Mouse (Mus musculus) ES-E14 (cell line): Measurements from ENCODE around the gene Actr3. TPM values are rescaled to one million over a fixed set of nuclear protein-coding genes. Genes with fewer than 3 reads are reported as not detected.

Source experiments
- DNase-seq: peaks from one replicate; pipeline ENCODE4 v3.0.0-alpha.2; 2013; ENCODE audit warnings: low read depth, low spot score
- H3K27ac ChIP-seq: 2 replicates; pipeline ENCODE4 v1.5.1; 2012; ENCODE audit warnings: low read depth, mild to moderate bottlenecking, low read length, moderate library complexity, mixed read lengths; ENCODE audit not compliant: poor library complexity, insufficient read depth, severe bottlenecking
- H3K36me3 ChIP-seq: 2 replicates; pipeline ENCODE4 v1.6.1; 2012; ENCODE audit warnings: mild to moderate bottlenecking, low read length, moderate library complexity, mixed read lengths; ENCODE audit not compliant: control insufficient read depth, poor library complexity, insufficient read depth, severe bottlenecking
- H3K4me1 ChIP-seq, 2 experiments: fragments of 150-350 bp in 1 of 2; sonication (generic) in 1 of 2; 2 replicates each; pipeline ENCODE4 v1.6.1; 2012; ENCODE audit warnings: low read length in 2 of 2, mild to moderate bottlenecking in 1 of 2, mixed read lengths in 1 of 2; ENCODE audit not compliant: control insufficient read depth in 2 of 2, insufficient read depth in 2 of 2, poor library complexity in 1 of 2
- H3K4me3 ChIP-seq, 2 experiments: fragments of 150-350 bp in 1 of 2; sonication (generic) in 1 of 2; 2 replicates each; pipeline ENCODE4 v1.5.1; 2012; ENCODE audit warnings: low read length in 2 of 2, low read depth in 1 of 2, mild to moderate bottlenecking in 1 of 2, mixed read lengths in 1 of 2; ENCODE audit not compliant: insufficient read depth in 1 of 2, poor library complexity in 1 of 2, severe bottlenecking in 1 of 2
- H3K9ac ChIP-seq: 2 replicates; pipeline ENCODE4 v1.6.1; 2012; ENCODE audit warnings: low read depth, mild to moderate bottlenecking, low read length, mixed read lengths; ENCODE audit not compliant: poor library complexity, insufficient read depth, severe bottlenecking
- H3K9me3 ChIP-seq: fragments of 150-350 bp; sonication (generic); 2 replicates; pipeline ENCODE4 v1.6.1; 2012; ENCODE audit warnings: low read depth, mild to moderate bottlenecking, low read length; ENCODE audit not compliant: control insufficient read depth, insufficient read depth
- CHD2 ChIP-seq: IDR thresholded peaks from 2 replicates; pipeline ENCODE4 v1.6.1; 2014; ENCODE audit warnings: mild to moderate bottlenecking, low read depth, low read length, inconsistent platforms
- HCFC1 ChIP-seq: IDR thresholded peaks from 2 replicates; pipeline ENCODE4 v1.6.1; 2012; ENCODE audit warnings: low read length, inconsistent platforms, borderline replicate concordance; ENCODE audit not compliant: insufficient read depth
- MAFK ChIP-seq: IDR thresholded peaks from 2 replicates; pipeline ENCODE4 v1.6.1; 2014; ENCODE audit warnings: mild to moderate bottlenecking, low read depth, low read length, inconsistent platforms; ENCODE audit not compliant: insufficient read depth
- ZC3H11A ChIP-seq: IDR thresholded peaks from 2 replicates; pipeline ENCODE4 v1.6.1; 2012; ENCODE audit warnings: low read depth, mild to moderate bottlenecking, inconsistent platforms, low read length, borderline replicate concordance
- ZNF384 ChIP-seq: IDR thresholded peaks from 2 replicates; pipeline ENCODE4 v1.6.1; 2012; ENCODE audit warnings: low read depth, low read length, inconsistent platforms
- in situ Hi-C, 2 experiments: fragments of 600-800 bp; cut with MboI; formaldehyde crosslinking; loops; one replicate each; pipeline ENCODE4 v1.15.1; 2025; ENCODE audit warnings: low sequenced_read_pairs in 2 of 2, inconsistent platforms in 1 of 2; ENCODE audit not compliant: unreplicated experiment in 2 of 2
- total RNA-seq: library from RNA; depleted of rRNA; stranded (reverse); fragments of 300-350 nt; gene quantifications from 2 replicates; pipeline ENCODE4 v1.2.3, GENCODE M21; 2012

The Actr3 gene
- total RNA-seq, 1 experiment, result 159 TPM

GRCm38 (mm10) chr1:125370779-125371178 is 64.7 kb downstream of the Actr3 start:
- H3K4me3 ChIP-seq, result no peak overlapping the region
- DNase-seq, result peak; percentile 66
- in situ Hi-C loops, result loop anchor here in 1 of 2 experiments (10.0 kb wide), 1 partner anchor 204 kb away; no protein-coding TSS in a partner anchor

GRCm38 (mm10) chr1:125365576-125365975 is 70.0 kb downstream of the Actr3 start:
- no peaks in the 10 kb centered on the region for H3K9me3 ChIP-seq
- in situ Hi-C loops, result no loop called here
- no peak for DNase-seq
- no peak overlapping the region for H3K9ac ChIP-seq
- no peak overlapping the region for H3K27ac ChIP-seq
- no peaks in the 10 kb centered on the region for H3K36me3 ChIP-seq
- no peaks in the 10 kb centered on the region for H3K4me1 ChIP-seq
- H3K4me3 ChIP-seq, result no peak overlapping the region
- TF ChIP-seq CHD2 (no peak), ZNF384 (no peak), MAFK (no peak), HCFC1 (no peak)

More at GRCm38 (mm10) chr1:125370779-125371178, 64.7 kb downstream of the Actr3 start:
- Histone ChIP-seq H3K4me1 (no peaks in the 10 kb centered on the region), H3K27ac (no peak overlapping the region), H3K9me3 (no peaks in the 10 kb centered on the region), H3K36me3 (no peaks in the 10 kb centered on the region), H3K9ac (no peak overlapping the region)
- TF ChIP-seq MAFK (no peak), ZNF384 (no peak), ZC3H11A (peak; percentile 41; the same call in 1 of the 2 replicates), HCFC1 (no peak)

- no peak overlapping the region for H3K4me3 ChIP-seq
- in situ Hi-C loops, result no loop called here
- no peaks in the 10 kb centered on the region for H3K36me3 ChIP-seq
- TF ChIP-seq MAFK, result no peak
- TF ChIP-seq ZNF384, result no peak
- no peak for TF ChIP-seq CHD2
- no peak overlapping the region for H3K27ac ChIP-seq
- DNase-seq, result no peak
- H3K9me3 ChIP-seq, result no peaks in the 10 kb centered on the region
- no peaks in the 10 kb centered on the region for H3K4me1 ChIP-seq
- H3K9ac ChIP-seq, result no peak overlapping the region
These were observed 84.0 kb downstream of the Actr3 start for GRCm38 (mm10) chr1:125351416-125352037.

GRCm38 (mm10) chr1:125350843-125351242 is 84.7 kb downstream of the Actr3 start:
- Histone ChIP-seq H3K9ac (no peak overlapping the region), H3K27ac (no peak overlapping the region), H3K4me3 (no peak overlapping the region), H3K36me3 (no peaks in the 10 kb centered on the region), H3K9me3 (no peaks in the 10 kb centered on the region), H3K4me1 (no peaks in the 10 kb centered on the region)
- TF ChIP-seq ZNF384, result no peak
- no peak for TF ChIP-seq HCFC1
- no peak for TF ChIP-seq CHD2
- no peak for TF ChIP-seq ZC3H11A
- TF ChIP-seq MAFK, result no peak
- no peak for DNase-seq
- in situ Hi-C loops, result no loop called here

- Histone ChIP-seq H3K27ac (no peak overlapping the region), H3K4me3 (no peak overlapping the region), H3K9me3 (no peaks in the 10 kb centered on the region), H3K4me1 (no peaks in the 10 kb centered on the region), H3K9ac (no peak overlapping the region), H3K36me3 (no peaks in the 10 kb centered on the region)
- DNase-seq, result no peak
- TF ChIP-seq ZNF384 (no peak), ZC3H11A (no peak), MAFK (no peak), CHD2 (no peak), HCFC1 (no peak)
- in situ Hi-C loops, result no loop called here
These were observed 89.7 kb downstream of the Actr3 start for GRCm38 (mm10) chr1:125345854-125346253.
